Mouse (Mus musculus) neural tube, embryonic 13.5 days (tissue): ENCODE measurements around the gene Gsk3a. TPM values are rescaled to one million over a fixed set of nuclear protein-coding genes. Genes with fewer than 3 reads are reported as not detected.

Experiments
- ATAC-seq: fragments of 200-750 bp; cut with Nextera tagmentation; 2 replicates; pipeline ENCODE4 v1.8.0; 2017; ENCODE audit warnings: low read depth, mild to moderate bottlenecking, moderate TSS enrichment, moderate library complexity
- H3K27ac ChIP-seq: fragments of 300-500 bp; sonication (generic); replicated peaks from 2 replicates; pipeline ENCODE4 v1.5.1; 2015; ENCODE audit warnings: moderate library complexity, mild to moderate bottlenecking, inconsistent platforms
- H3K27me3 ChIP-seq: fragments of 300-500 bp; sonication (generic); 2 replicates; pipeline ENCODE4 v1.6.1; 2015; ENCODE audit warnings: mild to moderate bottlenecking, inconsistent platforms
- H3K36me3 ChIP-seq: fragments of 300-500 bp; sonication (generic); 2 replicates; pipeline ENCODE4 v1.6.1; 2015; ENCODE audit warnings: mild to moderate bottlenecking, inconsistent platforms
- H3K4me1 ChIP-seq: fragments of 300-500 bp; sonication (generic); replicated peaks from 2 replicates; pipeline ENCODE4 v1.6.1; 2015; ENCODE audit warnings: inconsistent platforms
- H3K4me2 ChIP-seq: fragments of 300-500 bp; sonication (generic); 2 replicates; pipeline ENCODE4 v1.6.1; 2015; ENCODE audit warnings: inconsistent platforms, mild to moderate bottlenecking, moderate library complexity
- H3K4me3 ChIP-seq: fragments of 300-500 bp; sonication (generic); 2 replicates; pipeline ENCODE4 v1.5.1; 2015; ENCODE audit warnings: mild to moderate bottlenecking, inconsistent platforms
- H3K9ac ChIP-seq: fragments of 300-500 bp; sonication (generic); 2 replicates; pipeline ENCODE4 v1.6.1; 2015; ENCODE audit warnings: moderate library complexity, mild to moderate bottlenecking, inconsistent platforms
- H3K9me3 ChIP-seq: fragments of 300-500 bp; sonication (generic); 2 replicates; pipeline ENCODE4 v1.6.1; 2016; ENCODE audit warnings: inconsistent platforms
- WGBS: fragments of 180-500 bp; shearing (Covaris S2); methylation state at CpG from one replicate; pipeline ENCODE4 v1.1.7; 2015; 5-methylcytosine and 5-hydroxymethylcytosine counted together
- polyA plus RNA-seq: library from polyadenylated mRNA; unstranded; fragments of >200 nt; fragmentation: Nextera tagmentation; extraction: Ambion mirVana; gene quantifications from 2 replicates; pipeline ENCODE4 v1.2.1, GENCODE M21; 2015

Gsk3a gene
- polyA plus RNA-seq, 1 experiment from 2014 or later, result 16.8 TPM

GRCm38 (mm10) chr7:25251822-25252221 lies 14.2 kb upstream of the Gsk3a start:
- Histone ChIP-seq H3K36me3 (no peaks in the 10 kb centered on the region), H3K27me3 (no peaks in the 10 kb centered on the region), H3K9me3 (no peaks in the 10 kb centered on the region), H3K4me3 (peak overlapping the region; percentile 78), H3K4me1 (peaks cover 47% of the 10 kb centered on the region), H3K27ac (peak overlapping the region; percentile 79), H3K4me2 (peak overlapping the region; percentile 99), H3K9ac (peak overlapping the region; percentile 84)
- WGBS, result 10% methylated on average over 8 of the region's 8 CpGs
- ATAC-seq, result no peak

- no peaks in the 10 kb centered on the region for H3K27me3 ChIP-seq
- peaks cover 53% of the 10 kb centered on the region for H3K4me1 ChIP-seq
- H3K9ac ChIP-seq, result peak overlapping the region; percentile 84
- no peaks in the 10 kb centered on the region for H3K9me3 ChIP-seq
- ATAC-seq, result peak; percentile 4; the same call in 1 of the 2 replicates
- 4% methylated on average over 22 of the region's 22 CpGs for WGBS
- peak overlapping the region; percentile 78 for H3K4me3 ChIP-seq
- peak overlapping the region; percentile 99 for H3K4me2 ChIP-seq
- peak overlapping the region; percentile 79 for H3K27ac ChIP-seq
- no peaks in the 10 kb centered on the region for H3K36me3 ChIP-seq
Measured at GRCm38 (mm10) chr7:25251071-25251791, 13.6 kb upstream of the Gsk3a start.

GRCm38 (mm10) chr7:25250141-25250972 lies 12.7 kb upstream of the Gsk3a start, which contains the start of gene Erf:
Gene Erf, minus strand, starts transcription at chr7:25250761.
- Histone ChIP-seq H3K9me3 (no peaks in the 10 kb centered on the region), H3K27ac (peak within 1 kb of the TSS; percentile 92), H3K4me2 (peak within 1 kb of the TSS; percentile 99), H3K36me3 (no peaks in the 10 kb centered on the region), H3K4me1 (peaks cover 61% of the 10 kb centered on the region), H3K27me3 (no peaks in the 10 kb centered on the region), H3K4me3 (peak within 1 kb of the TSS; percentile 78), H3K9ac (peak within 1 kb of the TSS; percentile 84)
- peak; percentile 76 for ATAC-seq
- WGBS, result under 1% methylated on average over 70 of the region's 81 CpGs

GRCm38 (mm10) chr7:25249314-25250140 lies 11.9 kb upstream of the Gsk3a start:
- H3K9me3 ChIP-seq, result no peaks in the 10 kb centered on the region
- H3K27ac ChIP-seq, result peak overlapping the region; percentile 92
- peak overlapping the region; percentile 99 for H3K4me2 ChIP-seq
- peak overlapping the region; percentile 84 for H3K9ac ChIP-seq
- H3K36me3 ChIP-seq, result peaks cover 8% of the 10 kb centered on the region
- no peaks in the 10 kb centered on the region for H3K27me3 ChIP-seq
- WGBS, result under 1% methylated on average over 39 of the region's 73 CpGs
- peak; percentile 16 for ATAC-seq
- peaks cover 67% of the 10 kb centered on the region for H3K4me1 ChIP-seq
- H3K4me3 ChIP-seq, result peak overlapping the region; percentile 78

- no peaks in the 10 kb centered on the region for H3K9me3 ChIP-seq
- peak overlapping the region; percentile 92 for H3K27ac ChIP-seq
- H3K27me3 ChIP-seq, result no peaks in the 10 kb centered on the region
- H3K9ac ChIP-seq, result peak overlapping the region; percentile 84
- peak; percentile 9 for ATAC-seq
- peaks cover 67% of the 10 kb centered on the region for H3K4me1 ChIP-seq
- H3K4me2 ChIP-seq, result peak overlapping the region; percentile 99
- WGBS, result under 1% methylated on average over 25 of the region's 25 CpGs
- peaks cover 9% of the 10 kb centered on the region for H3K36me3 ChIP-seq
- peak overlapping the region; percentile 78 for H3K4me3 ChIP-seq
Measured at GRCm38 (mm10) chr7:25248846-25249313, 11.2 kb upstream of the Gsk3a start.

- H3K27me3 ChIP-seq, result no peaks in the 10 kb centered on the region
- peak; percentile 32 for ATAC-seq
- peak overlapping the region; percentile 84 for H3K9ac ChIP-seq
- peaks cover 67% of the 10 kb centered on the region for H3K4me1 ChIP-seq
- H3K4me3 ChIP-seq, result peak overlapping the region; percentile 78
- peak overlapping the region; percentile 92 for H3K27ac ChIP-seq
- peak overlapping the region; percentile 99 for H3K4me2 ChIP-seq
- H3K36me3 ChIP-seq, result peaks cover 12% of the 10 kb centered on the region
- no peaks in the 10 kb centered on the region for H3K9me3 ChIP-seq
- 3% methylated on average over 18 of the region's 18 CpGs for WGBS
Measured at GRCm38 (mm10) chr7:25248018-25248647, 10.5 kb upstream of the Gsk3a start.

GRCm38 (mm10) chr7:25247498-25247897 lies 9.8 kb upstream of the Gsk3a start:
- peak overlapping the region; percentile 99 for H3K4me2 ChIP-seq
- H3K9ac ChIP-seq, result peak overlapping the region; percentile 84
- H3K4me3 ChIP-seq, result peak overlapping the region; percentile 78
- no peaks in the 10 kb centered on the region for H3K9me3 ChIP-seq
- no peak for ATAC-seq
- peaks cover 17% of the 10 kb centered on the region for H3K36me3 ChIP-seq
- H3K27me3 ChIP-seq, result no peaks in the 10 kb centered on the region
- H3K4me1 ChIP-seq, result peaks cover 67% of the 10 kb centered on the region
- H3K27ac ChIP-seq, result peak overlapping the region; percentile 92
- 14% methylated on average over 3 of the region's 3 CpGs for WGBS

GRCm38 (mm10) chr7:25246759-25247137 lies 9.1 kb upstream of the Gsk3a start:
- H3K4me1 ChIP-seq, result peaks cover 59% of the 10 kb centered on the region
- ATAC-seq, result no peak
- peak overlapping the region; percentile 84 for H3K9ac ChIP-seq
- no peaks in the 10 kb centered on the region for H3K27me3 ChIP-seq
- 55% methylated on average over 4 of the region's 4 CpGs for WGBS
- H3K4me3 ChIP-seq, result peak overlapping the region; percentile 78
- H3K9me3 ChIP-seq, result no peaks in the 10 kb centered on the region
- peak overlapping the region; percentile 92 for H3K27ac ChIP-seq
- peaks cover 17% of the 10 kb centered on the region for H3K36me3 ChIP-seq
- H3K4me2 ChIP-seq, result peak overlapping the region; percentile 99

GRCm38 (mm10) chr7:25246079-25246758 lies 8.6 kb upstream of the Gsk3a start:
- Histone ChIP-seq H3K9ac (peak overlapping the region; percentile 84), H3K27me3 (no peaks in the 10 kb centered on the region), H3K36me3 (peaks cover 17% of the 10 kb centered on the region), H3K4me2 (peak overlapping the region; percentile 99), H3K4me3 (peak overlapping the region; percentile 78), H3K27ac (peak overlapping the region; percentile 92), H3K4me1 (peaks cover 54% of the 10 kb centered on the region), H3K9me3 (no peaks in the 10 kb centered on the region)
- no peak for ATAC-seq
- WGBS, result 58% methylated on average over 20 of the region's 20 CpGs

GRCm38 (mm10) chr7:25244562-25245369 lies 7.1 kb upstream of the Gsk3a start:
- no peak overlapping the region for H3K4me2 ChIP-seq
- 90% methylated on average over 30 of the region's 30 CpGs for WGBS
- no peak for ATAC-seq
- no peaks in the 10 kb centered on the region for H3K9me3 ChIP-seq
- no peaks in the 10 kb centered on the region for H3K27me3 ChIP-seq
- H3K4me1 ChIP-seq, result peaks cover 47% of the 10 kb centered on the region
- no peak overlapping the region for H3K4me3 ChIP-seq
- H3K36me3 ChIP-seq, result peaks cover 17% of the 10 kb centered on the region
- no peak overlapping the region for H3K27ac ChIP-seq
- H3K9ac ChIP-seq, result 0 out of 2 replicates have a peak overlapping the region, but pooled peaks have one; percentile 28
